Mouse (Mus musculus) midbrain, embryonic 12.5 days (tissue): ENCODE results near the gene Cyb561d2. TPM values are rescaled to one million over a fixed set of nuclear protein-coding genes. Genes with fewer than 3 reads are reported as not detected.

ENCODE experiments used
- polyA plus RNA-seq: library from polyadenylated mRNA; unstranded; fragments of >200 nt; fragmentation: Nextera tagmentation; extraction: Ambion mirVana; gene quantifications from 2 replicates; pipeline ENCODE4 v1.2.1, GENCODE M21; 2016

The Cyb561d2 gene
- polyA plus RNA-seq, 1 experiment from 2014 or later, result 19.4 TPM

Other genes starting within 250 kb of the Cyb561d2 start
- gene Cish, start 246.2 kb downstream of the Cyb561d2 start, polyA plus RNA-seq, result 6.6 and 6.8 TPM in 2 replicates
- 13.3 and 14.9 TPM in 2 replicates for gene Hemk1, start 203.8 kb downstream of the Cyb561d2 start, polyA plus RNA-seq
- 3.1 and 4.2 TPM in 2 replicates for gene 6430571L13Rik, start 201.6 kb downstream of the Cyb561d2 start, polyA plus RNA-seq
- 3.7 and 4.1 TPM in 2 replicates for gene Cacna2d2, start 142.6 kb downstream of the Cyb561d2 start, polyA plus RNA-seq
- 43.6 TPM in 2 replicates for gene Tmem115, start 8.2 kb downstream of the Cyb561d2 start, polyA plus RNA-seq
- gene Nprl2, start within 50 bp of the Cyb561d2 start, polyA plus RNA-seq, result 48.1 and 48.4 TPM in 2 replicates
- 1.1 and 2.6 TPM in 2 replicates for gene Zmynd10, start 5.1 kb upstream of the Cyb561d2 start, polyA plus RNA-seq
- gene Rassf1, start 9.4 kb upstream of the Cyb561d2 start, polyA plus RNA-seq, result 43.6 and 48.9 TPM in 2 replicates
- 90.1 and 95.0 TPM in 2 replicates for gene Tusc2, start 21.1 kb upstream of the Cyb561d2 start, polyA plus RNA-seq
- gene Hyal2, start 25.8 kb upstream of the Cyb561d2 start, polyA plus RNA-seq, result 112 and 116 TPM in 2 replicates
- 9.0 and 10.1 TPM in 2 replicates for gene Hyal1, start 34.7 kb upstream of the Cyb561d2 start, polyA plus RNA-seq
- gene Naa80, start 36.7 kb upstream of the Cyb561d2 start, polyA plus RNA-seq, result 14.5 and 14.7 TPM in 2 replicates
- 0.41 and 1.1 TPM in 2 replicates for gene Hyal3, start 38.6 kb upstream of the Cyb561d2 start, polyA plus RNA-seq
- 20.1 and 21.1 TPM in 2 replicates for gene Ifrd2, start 45.4 kb upstream of the Cyb561d2 start, polyA plus RNA-seq
- gene Sema3b, start 67.0 kb upstream of the Cyb561d2 start, polyA plus RNA-seq, result 3.2 TPM in 2 replicates
- gene Gnai2, start 93.2 kb upstream of the Cyb561d2 start, polyA plus RNA-seq, result 635 and 641 TPM in 2 replicates
- 13.9 and 14.8 TPM in 2 replicates for gene Slc38a3, start 127.3 kb upstream of the Cyb561d2 start, polyA plus RNA-seq
- gene Gnat1, start 137.5 kb upstream of the Cyb561d2 start, polyA plus RNA-seq, result 1.9 and 2.7 TPM in 2 replicates
- gene Sema3f, start 168.3 kb upstream of the Cyb561d2 start, polyA plus RNA-seq, result 30.6 and 33.7 TPM in 2 replicates
- gene Rbm5, start 228.8 kb upstream of the Cyb561d2 start, polyA plus RNA-seq, result 266 and 271 TPM in 2 replicates